Comparison of ENCODE assay signal across 8 mouse cellular contexts in the genomic region with DNA sequence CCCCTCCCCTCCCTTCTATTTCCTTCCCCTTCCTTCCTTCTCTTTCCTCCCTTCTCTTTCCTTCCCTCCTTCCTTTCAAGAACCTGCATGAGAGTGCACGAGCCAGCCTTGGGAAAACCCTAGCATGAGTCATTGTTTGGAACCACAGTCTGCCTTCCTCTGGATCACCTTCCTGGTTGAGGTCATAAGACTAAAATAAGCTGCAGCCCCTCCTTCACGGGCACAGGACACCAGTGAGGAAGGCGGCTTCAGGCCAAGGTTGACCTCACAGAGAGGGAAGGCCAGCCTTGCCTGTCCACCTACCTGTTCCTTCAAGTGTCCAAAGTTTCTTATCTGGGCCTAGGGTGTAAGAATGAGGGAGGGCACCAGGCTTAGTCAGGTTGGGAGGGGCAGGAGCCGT. TPM values are rescaled to one million over a fixed set of nuclear protein-coding genes. Genes with fewer than 3 reads are reported as not detected.
DNase-seq lines count a peak whose midpoint lies in the region; ATAC-seq and TF ChIP-seq lines count a peak whose summit lies in the region.

No protein-coding gene starts in this region.

- peak overlapping the region; percentile 41; the same call in 1 of the 2 replicates for H3K4me2 ChIP-seq in intestine, embryonic 15.5 days (replicated peaks)
- no peak overlapping the region for H3K4me2 ChIP-seq in liver, postnatal 0 days (ENCODE audit: low read depth, low read length)
- H3K4me2 ChIP-seq in midbrain, embryonic 16.5 days (ENCODE audit: low read length): no peak overlapping the region

- peak; percentile 31 for DNase-seq in cerebellum, adult 11 months
- DNase-seq in cerebellum, postnatal 4 days (ENCODE audit: low spot score in 2 of 2): no peak
- DNase-seq in fibroblast of lung, adult 2 months (ENCODE audit: low read depth): peak; percentile 93
- DNase-seq in liver, postnatal 0 days: no peak
- peak; percentile 43 for DNase-seq in urinary bladder, postnatal 25 days (ENCODE audit: low spot score)

- TF ChIP-seq EP300 in liver, postnatal 0 days (IDR thresholded peaks at IDR 0.05; ENCODE audit: low read depth): no peak

- no peaks in the 10 kb centered on the region for H3K27me3 ChIP-seq in intestine, embryonic 15.5 days (replicated peaks)
- H3K27me3 ChIP-seq in liver, postnatal 0 days (ENCODE audit: insufficient read depth, low read length): no peaks in the 10 kb centered on the region
- no peaks in the 10 kb centered on the region for H3K27me3 ChIP-seq in midbrain, embryonic 16.5 days (ENCODE audit: control insufficient read depth, insufficient read depth, low read depth, low read length)

- no peaks in the 10 kb centered on the region for H3K36me3 ChIP-seq in intestine, embryonic 15.5 days
- peaks cover 6% of the 10 kb centered on the region; the same call in 1 of the 2 replicates for H3K36me3 ChIP-seq in liver, postnatal 0 days (replicated peaks; ENCODE audit: insufficient read depth, low read length)
- H3K36me3 ChIP-seq in midbrain, embryonic 16.5 days (ENCODE audit: control insufficient read depth, insufficient read depth, low read length): no peaks in the 10 kb centered on the region

- 37% methylated on average over 4 of the region's 4 CpGs for WGBS in intestine, embryonic 15.5 days
- 41% methylated on average over 4 of the region's 4 CpGs for WGBS in liver, postnatal 0 days (ENCODE audit: insufficient replicate concordance)
- WGBS in midbrain, embryonic 16.5 days: 78% methylated on average over 4 of the region's 4 CpGs

- H3K9me3 ChIP-seq in intestine, embryonic 15.5 days: no peaks in the 10 kb centered on the region
- H3K9me3 ChIP-seq in liver, postnatal 0 days (ENCODE audit: low read length): no peaks in the 10 kb centered on the region
- no peaks in the 10 kb centered on the region for H3K9me3 ChIP-seq in midbrain, embryonic 16.5 days (replicated peaks; ENCODE audit: control insufficient read depth, low read length, poor library complexity, severe bottlenecking)

- no peak overlapping the region for H3K4me3 ChIP-seq in intestine, embryonic 15.5 days (replicated peaks)
- no peak overlapping the region for H3K4me3 ChIP-seq in liver, postnatal 0 days (ENCODE audit: low read depth, low read length)
- no peak overlapping the region for H3K4me3 ChIP-seq in midbrain, embryonic 16.5 days (ENCODE audit: low read depth, low read length)

- peak overlapping the region; percentile 44; the same call in 1 of the 2 replicates for H3K27ac ChIP-seq in intestine, embryonic 15.5 days
- peak overlapping the region; percentile 59; the same call in 1 of the 2 replicates for H3K27ac ChIP-seq in liver, postnatal 0 days (ENCODE audit: low read depth)
- H3K27ac ChIP-seq in midbrain, embryonic 16.5 days (ENCODE audit: low read length): no peak overlapping the region

- TF ChIP-seq CTCF in liver, postnatal 0 days (IDR thresholded peaks at IDR 0.05; ENCODE audit: low read depth): no peak

- peak; percentile 78 for ATAC-seq in intestine, embryonic 15.5 days
- peak; percentile 67 for ATAC-seq in liver, postnatal 0 days
- no peak for ATAC-seq in midbrain, embryonic 16.5 days
- no peak for ATAC-seq in activated CD4-positive, CD25-positive, alpha-beta regulatory T cell, adult 4 months

- no peak overlapping the region; the same call in 1 of the 2 replicates for H3K9ac ChIP-seq in intestine, embryonic 15.5 days
- H3K9ac ChIP-seq in liver, postnatal 0 days (replicated peaks): no peak overlapping the region
- H3K9ac ChIP-seq in midbrain, embryonic 16.5 days (ENCODE audit: low read depth, low read length): no peak overlapping the region

- peaks cover 8% of the 10 kb centered on the region for H3K4me1 ChIP-seq in intestine, embryonic 15.5 days (replicated peaks)
- 0 out of 2 replicates have a peak, but pooled peaks cover 2% of the 10 kb centered on the region for H3K4me1 ChIP-seq in liver, postnatal 0 days (ENCODE audit: insufficient read depth)
- H3K4me1 ChIP-seq in midbrain, embryonic 16.5 days (ENCODE audit: control insufficient read depth, insufficient read depth, low read length): peaks cover 2% of the 10 kb centered on the region; the same call in 1 of the 2 replicates

RNA-seq across cellular contexts. Expression of gene Manba, which starts 36.6 kb away (rescaled TPM):
- polyA plus RNA-seq in intestine, embryonic 15.5 days (2015; fragmentation: Nextera tagmentation; extraction: Ambion mirVana): 17.2 and 18.0 TPM in 2 replicates
- polyA plus RNA-seq in liver, postnatal 0 days (2015; fragmentation: Nextera tagmentation; extraction: Ambion mirVana): 7.3 and 8.0 TPM in 2 replicates
- 8.4 and 8.6 TPM in 2 replicates for polyA plus RNA-seq in midbrain, embryonic 16.5 days (2015; fragmentation: Nextera tagmentation; extraction: Ambion mirVana)
- 10 to 100 TPM; 16.9 to 20.9 TPM for polyA plus RNA-seq in activated CD4-positive, CD25-positive, alpha-beta regulatory T cell, adult 4 months (2017; shearing (Covaris generic))

Comparison
In these comparisons a context has a peak if more than half of its experiments do, and no peak if none do; other contexts are left out.
1. DNase-seq: peak in cerebellum, adult 11 months (single experiment), fibroblast of lung, adult 2 months (single experiment) and urinary bladder, postnatal 25 days (single experiment); none in cerebellum, postnatal 4 days (0 of 2) and liver, postnatal 0 days (single experiment).
2. ATAC-seq: peak in intestine, embryonic 15.5 days (single experiment) and liver, postnatal 0 days (single experiment); none in midbrain, embryonic 16.5 days (single experiment) and activated CD4-positive, CD25-positive, alpha-beta regulatory T cell, adult 4 months (single experiment).